Mouse (Mus musculus): ENCODE data around the gene Eda2r. TPM values are rescaled to one million over a fixed set of nuclear protein-coding genes. Genes with fewer than 3 reads are reported as not detected.
A peak's percentile ranks its signal among the peaks of the same experiment; 100 is the strongest.

Gene Eda2r
- 1.2 and 1.5 TPM in 2 replicates for polyA plus RNA-seq (2015; fragmentation: Nextera tagmentation; extraction: Ambion mirVana)

DNA sequence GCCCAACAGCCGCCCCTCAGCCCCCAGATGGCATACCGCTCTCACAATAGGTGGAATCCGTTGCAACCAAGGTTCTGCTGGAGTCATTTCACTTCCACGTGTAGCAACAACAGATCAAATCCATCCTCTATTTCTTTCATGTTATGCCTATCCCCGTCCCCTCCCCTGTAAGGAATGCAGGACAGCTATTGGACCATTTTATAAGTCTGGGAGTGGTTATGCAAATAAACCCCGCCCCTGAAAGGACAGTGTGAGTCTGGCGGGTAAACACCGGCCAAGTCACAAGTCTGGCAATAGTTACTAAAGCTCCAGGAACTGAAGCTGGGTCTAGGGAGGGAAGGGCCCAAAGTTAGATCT lies at the start of gene Eda2r:
Gene Eda2r (minus strand): TSS at position 152 of the 357 bp plus-strand sequence.
- H3K4me1 ChIP-seq (ENCODE audit: control insufficient read depth, insufficient read depth, low read depth, low read length): no peaks in the 10 kb centered on the region
- WGBS: 19% methylated on average over 8 of the region's 8 CpGs
- H3K9me3 ChIP-seq (ENCODE audit: control insufficient read depth, low read length): no peaks in the 10 kb centered on the region
- peak within 1 kb of the TSS; percentile 51 for H3K4me2 ChIP-seq (ENCODE audit: low read length)
- H3K27ac ChIP-seq (ENCODE audit: low read depth, low read length): no peak within 1 kb of the TSS
- H3K27me3 ChIP-seq (replicated peaks; ENCODE audit: control insufficient read depth, insufficient read depth, low read length): no peaks in the 10 kb centered on the region
- no peaks in the 10 kb centered on the region for H3K36me3 ChIP-seq (ENCODE audit: control insufficient read depth, insufficient read depth, low read length)
- peak within 1 kb of the TSS; percentile 27 for H3K9ac ChIP-seq (ENCODE audit: low read depth, low read length)
- peak within 1 kb of the TSS; percentile 30 for H3K4me3 ChIP-seq (ENCODE audit: low read length)
- peak; percentile 97 for ATAC-seq

DNA sequence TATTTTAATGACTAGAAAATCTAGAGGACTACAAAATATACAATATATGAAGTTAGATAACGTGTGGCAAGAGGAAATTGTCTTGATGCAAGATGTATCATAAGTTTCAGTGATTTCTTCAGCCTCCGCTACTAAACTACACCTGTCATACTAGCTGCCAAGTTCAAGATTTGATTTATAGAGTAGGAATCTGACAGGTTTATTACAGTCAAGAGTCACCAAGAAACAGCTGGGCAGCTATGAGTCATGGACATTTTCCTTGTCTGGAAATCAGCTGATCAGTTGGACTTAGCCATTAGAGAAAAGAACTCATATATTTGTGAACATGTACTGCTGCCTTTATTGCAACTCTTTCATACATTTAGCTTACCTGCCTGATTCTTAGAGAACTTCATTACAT lies 20.9 kb upstream of the Eda2r start:
- Histone ChIP-seq H3K4me1 (ENCODE audit: control insufficient read depth, insufficient read depth, low read depth, low read length) (no peaks in the 10 kb centered on the region), H3K9ac (ENCODE audit: low read depth, low read length) (no peak overlapping the region), H3K27ac (ENCODE audit: low read depth, low read length) (no peak overlapping the region), H3K4me2 (ENCODE audit: low read length) (no peak overlapping the region), H3K9me3 (ENCODE audit: control insufficient read depth, low read length) (no peaks in the 10 kb centered on the region), H3K4me3 (ENCODE audit: low read length) (no peak overlapping the region), H3K27me3 (replicated peaks; ENCODE audit: control insufficient read depth, insufficient read depth, low read length) (no peaks in the 10 kb centered on the region), H3K36me3 (ENCODE audit: control insufficient read depth, insufficient read depth, low read length) (no peaks in the 10 kb centered on the region)
- 76% methylated on average over 2 of the region's 2 CpGs for WGBS
- no peak for ATAC-seq

DNA sequence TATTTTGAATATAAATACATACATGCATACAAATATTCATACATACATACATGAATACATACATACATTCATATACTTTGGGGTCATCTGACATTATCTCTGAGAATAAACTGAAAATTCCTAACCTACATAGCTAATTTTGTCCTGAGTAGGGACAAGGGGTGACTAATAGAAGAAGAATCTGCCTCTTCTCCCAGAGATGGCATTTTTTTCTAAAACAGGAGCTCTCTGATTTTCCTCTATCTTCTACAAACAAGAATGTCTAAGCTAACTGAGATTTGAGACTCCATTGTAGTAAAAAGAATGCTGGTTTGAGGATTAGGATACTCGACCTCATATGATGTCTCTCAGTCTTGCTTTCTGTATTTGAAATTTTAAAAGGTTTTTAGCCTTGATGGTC lies 1.1 kb upstream of the Eda2r start:
- no peaks in the 10 kb centered on the region for H3K27me3 ChIP-seq (replicated peaks; ENCODE audit: control insufficient read depth, insufficient read depth, low read length)
- no peak overlapping the region for H3K27ac ChIP-seq (ENCODE audit: low read depth, low read length)
- H3K9me3 ChIP-seq (ENCODE audit: control insufficient read depth, low read length): no peaks in the 10 kb centered on the region
- H3K9ac ChIP-seq (ENCODE audit: low read depth, low read length): no peak overlapping the region
- no peak overlapping the region for H3K4me2 ChIP-seq (ENCODE audit: low read length)
- ATAC-seq: no peak
- H3K4me3 ChIP-seq (ENCODE audit: low read length): no peak overlapping the region
- H3K4me1 ChIP-seq (ENCODE audit: control insufficient read depth, insufficient read depth, low read depth, low read length): no peaks in the 10 kb centered on the region
- no peaks in the 10 kb centered on the region for H3K36me3 ChIP-seq (ENCODE audit: control insufficient read depth, insufficient read depth, low read length)
- WGBS: 67% methylated on average over 1 of the region's 1 CpGs

DNA sequence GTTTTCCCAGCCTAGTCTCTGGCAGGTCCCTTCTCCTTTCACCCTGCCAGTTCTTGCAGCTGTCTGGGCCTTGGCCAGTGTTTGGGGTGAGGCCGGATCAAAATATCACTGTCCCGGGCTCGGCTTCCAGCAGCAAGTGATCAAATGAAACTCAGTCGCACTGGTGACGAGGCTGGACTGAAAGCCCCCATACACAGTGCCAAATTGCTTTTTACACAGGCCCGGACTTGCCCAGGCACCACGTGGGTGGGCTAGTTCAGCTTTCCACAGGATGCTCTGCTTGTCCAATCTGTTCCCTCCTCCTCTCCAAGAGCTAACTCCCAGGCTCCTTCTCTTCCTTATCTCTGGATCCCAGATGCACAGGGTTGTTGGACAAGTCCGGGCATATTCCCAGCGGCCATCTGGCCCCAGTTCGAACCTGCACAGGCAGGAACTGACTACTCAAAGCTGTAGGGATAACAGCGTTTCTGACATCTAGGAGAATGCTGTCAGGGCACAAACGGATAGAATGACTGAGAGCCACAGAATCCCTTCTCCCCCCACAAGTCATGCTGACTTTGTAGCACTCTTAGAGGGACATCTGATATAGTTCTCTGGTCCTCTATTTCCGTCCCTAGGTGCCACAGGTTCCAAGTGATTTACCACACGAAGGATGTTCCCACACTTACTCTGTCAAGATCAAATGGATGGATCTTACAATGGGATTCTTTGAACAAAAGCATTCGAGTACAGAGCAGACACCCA lies 523 bp downstream of the Eda2r start:
- Histone ChIP-seq H3K36me3 (ENCODE audit: control insufficient read depth, insufficient read depth, low read length) (no peaks in the 10 kb centered on the region), H3K9ac (ENCODE audit: low read depth, low read length) (peak overlapping the region; percentile 27), H3K9me3 (ENCODE audit: control insufficient read depth, low read length) (no peaks in the 10 kb centered on the region), H3K4me2 (ENCODE audit: low read length) (peak overlapping the region; percentile 51), H3K4me1 (ENCODE audit: control insufficient read depth, insufficient read depth, low read depth, low read length) (no peaks in the 10 kb centered on the region), H3K27ac (ENCODE audit: low read depth, low read length) (no peak overlapping the region), H3K4me3 (ENCODE audit: low read length) (peak overlapping the region; percentile 30), H3K27me3 (replicated peaks; ENCODE audit: control insufficient read depth, insufficient read depth, low read length) (no peaks in the 10 kb centered on the region)
- 29% methylated on average over 15 of the region's 15 CpGs for WGBS
- peak; percentile 90 for ATAC-seq

DNA sequence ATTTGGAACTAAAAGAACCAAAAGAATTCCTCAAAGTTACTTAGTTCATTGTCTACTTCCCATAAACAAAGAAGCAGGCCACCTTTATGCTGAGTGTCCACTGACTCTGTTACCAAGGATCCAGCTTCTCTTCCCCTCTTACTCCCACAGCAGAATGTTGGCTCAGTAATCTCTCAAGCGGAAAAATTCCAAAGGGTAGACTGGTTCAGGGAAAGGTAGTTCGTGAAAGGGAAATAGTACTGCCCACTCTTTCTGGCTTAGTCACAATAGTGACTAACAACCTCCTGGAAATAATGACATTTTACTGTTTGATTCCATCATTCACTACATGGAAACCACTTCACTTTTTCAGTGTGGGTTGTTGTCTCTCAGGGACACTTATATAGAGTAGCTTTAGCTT lies 4.2 kb downstream of the Eda2r start:
- 63% methylated on average over 2 of the region's 2 CpGs for WGBS
- H3K4me1 ChIP-seq (ENCODE audit: control insufficient read depth, insufficient read depth, low read depth, low read length): no peaks in the 10 kb centered on the region
- H3K9ac ChIP-seq (ENCODE audit: low read depth, low read length): no peak overlapping the region
- H3K36me3 ChIP-seq (ENCODE audit: control insufficient read depth, insufficient read depth, low read length): no peaks in the 10 kb centered on the region
- no peak for ATAC-seq
- no peaks in the 10 kb centered on the region for H3K9me3 ChIP-seq (ENCODE audit: control insufficient read depth, low read length)
- H3K27ac ChIP-seq (ENCODE audit: low read depth, low read length): no peak overlapping the region
- no peak overlapping the region for H3K4me3 ChIP-seq (ENCODE audit: low read length)
- no peaks in the 10 kb centered on the region for H3K27me3 ChIP-seq (replicated peaks; ENCODE audit: control insufficient read depth, insufficient read depth, low read length)
- H3K4me2 ChIP-seq (ENCODE audit: low read length): no peak overlapping the region

DNA sequence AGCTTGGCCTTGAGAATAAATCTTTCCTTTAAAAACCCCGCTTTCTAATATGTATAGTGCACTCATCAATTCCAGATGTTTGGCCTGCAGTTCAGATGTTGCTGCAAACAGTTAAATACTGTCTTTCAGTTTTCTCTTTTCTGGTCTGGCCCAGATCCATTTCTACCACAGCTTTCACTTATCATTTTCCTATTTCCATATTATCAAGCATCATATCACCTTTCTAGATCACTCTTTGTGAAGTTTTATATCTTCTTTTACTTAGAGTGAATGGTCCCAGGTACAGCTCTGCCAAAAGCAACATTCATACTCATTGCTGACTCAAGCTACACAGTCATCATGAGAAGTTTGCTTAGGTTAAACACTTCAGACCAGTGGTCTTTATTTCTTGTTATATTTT lies 7.8 kb downstream of the Eda2r start:
- Histone ChIP-seq H3K9ac (ENCODE audit: low read depth, low read length) (no peak overlapping the region), H3K4me2 (ENCODE audit: low read length) (no peak overlapping the region), H3K27me3 (replicated peaks; ENCODE audit: control insufficient read depth, insufficient read depth, low read length) (no peaks in the 10 kb centered on the region), H3K4me1 (ENCODE audit: control insufficient read depth, insufficient read depth, low read depth, low read length) (no peaks in the 10 kb centered on the region), H3K36me3 (ENCODE audit: control insufficient read depth, insufficient read depth, low read length) (no peaks in the 10 kb centered on the region), H3K27ac (ENCODE audit: low read depth, low read length) (no peak overlapping the region), H3K9me3 (ENCODE audit: control insufficient read depth, low read length) (no peaks in the 10 kb centered on the region), H3K4me3 (ENCODE audit: low read length) (no peak overlapping the region)
- ATAC-seq: no peak
- WGBS: 81% methylated on average over 1 of the region's 1 CpGs

DNA sequence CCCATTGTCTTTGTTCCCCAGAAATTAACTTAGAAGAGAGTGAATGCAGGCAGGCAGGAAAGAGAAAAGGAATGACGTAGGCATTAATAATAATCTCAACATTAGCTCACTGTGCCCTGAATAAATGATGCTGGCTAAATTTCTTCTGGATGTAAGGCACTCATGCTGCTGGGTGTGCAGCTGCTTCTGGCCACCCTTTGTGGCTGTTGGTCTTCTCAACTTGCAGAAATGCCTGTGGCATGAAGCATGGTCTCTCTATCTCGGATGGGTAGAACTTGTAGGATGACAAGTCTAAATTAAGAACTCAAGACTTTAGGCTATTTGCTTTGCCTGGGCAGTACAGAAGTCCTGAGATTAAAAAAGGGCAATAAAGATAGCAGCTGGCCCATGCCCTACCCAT lies 8.3 kb downstream of the Eda2r start:
- ATAC-seq: no peak
- H3K9ac ChIP-seq (ENCODE audit: low read depth, low read length): no peak overlapping the region
- no peaks in the 10 kb centered on the region for H3K36me3 ChIP-seq (ENCODE audit: control insufficient read depth, insufficient read depth, low read length)
- 91% methylated on average over 2 of the region's 2 CpGs for WGBS
- H3K27ac ChIP-seq (ENCODE audit: low read depth, low read length): no peak overlapping the region
- H3K4me1 ChIP-seq (ENCODE audit: control insufficient read depth, insufficient read depth, low read depth, low read length): no peaks in the 10 kb centered on the region
- no peak overlapping the region for H3K4me2 ChIP-seq (ENCODE audit: low read length)
- no peaks in the 10 kb centered on the region for H3K9me3 ChIP-seq (ENCODE audit: control insufficient read depth, low read length)
- no peak overlapping the region for H3K4me3 ChIP-seq (ENCODE audit: low read length)
- H3K27me3 ChIP-seq (replicated peaks; ENCODE audit: control insufficient read depth, insufficient read depth, low read length): no peaks in the 10 kb centered on the region

DNA sequence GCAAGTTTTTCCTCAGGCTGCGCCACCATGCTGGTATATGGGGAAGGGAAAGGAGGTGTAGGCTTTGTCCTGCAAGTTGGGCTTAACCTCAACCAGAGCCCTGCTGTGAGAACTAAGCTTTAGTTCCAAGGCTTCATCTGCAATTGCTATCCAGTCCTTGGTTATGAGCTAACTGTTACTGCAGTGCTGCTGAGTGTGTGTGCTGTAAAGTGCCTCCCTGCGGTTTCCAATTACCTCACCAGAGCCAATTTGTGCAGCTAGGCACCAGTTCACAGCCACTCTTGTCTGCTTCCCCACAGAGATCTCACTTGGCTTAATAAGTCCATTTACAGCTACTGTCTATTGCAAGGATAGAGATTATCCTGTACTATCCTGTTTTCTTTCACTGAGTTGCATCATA lies 16.1 kb downstream of the Eda2r start:
- no peaks in the 10 kb centered on the region for H3K27me3 ChIP-seq (replicated peaks; ENCODE audit: control insufficient read depth, insufficient read depth, low read length)
- no peaks in the 10 kb centered on the region for H3K4me1 ChIP-seq (ENCODE audit: control insufficient read depth, insufficient read depth, low read depth, low read length)
- no peaks in the 10 kb centered on the region for H3K9me3 ChIP-seq (ENCODE audit: control insufficient read depth, low read length)
- H3K4me3 ChIP-seq (ENCODE audit: low read length): no peak overlapping the region
- no peaks in the 10 kb centered on the region for H3K36me3 ChIP-seq (ENCODE audit: control insufficient read depth, insufficient read depth, low read length)
- H3K4me2 ChIP-seq (ENCODE audit: low read length): no peak overlapping the region
- WGBS: 44% methylated on average over 2 of the region's 2 CpGs
- no peak overlapping the region for H3K27ac ChIP-seq (ENCODE audit: low read depth, low read length)
- H3K9ac ChIP-seq (ENCODE audit: low read depth, low read length): no peak overlapping the region
- ATAC-seq: peak; percentile 69

DNA sequence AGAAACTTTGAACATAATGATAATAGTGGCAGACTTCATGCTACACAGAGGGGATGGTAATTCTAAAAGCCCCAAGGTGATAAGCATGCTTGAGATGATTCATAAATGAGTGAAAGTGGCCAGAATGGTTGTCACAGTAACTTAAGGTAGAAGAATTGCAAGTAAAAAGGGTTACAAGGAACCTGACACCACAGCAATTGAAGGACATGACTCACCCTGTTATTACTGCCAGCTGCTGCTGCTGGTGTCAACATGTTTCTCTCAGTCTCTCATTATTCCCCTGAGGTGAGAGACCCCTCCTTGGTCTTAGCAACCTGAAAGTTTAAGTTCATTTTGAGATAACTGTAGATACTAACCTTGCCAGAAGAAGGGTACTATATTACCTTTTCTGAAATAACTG lies 49.1 kb downstream of the Eda2r start:
- no peaks in the 10 kb centered on the region for H3K9me3 ChIP-seq (ENCODE audit: control insufficient read depth, low read length)
- no peak overlapping the region for H3K4me3 ChIP-seq (ENCODE audit: low read length)
- no peak for ATAC-seq
- no peak overlapping the region for H3K9ac ChIP-seq (ENCODE audit: low read depth, low read length)
- H3K4me1 ChIP-seq (ENCODE audit: control insufficient read depth, insufficient read depth, low read depth, low read length): no peaks in the 10 kb centered on the region
- H3K27ac ChIP-seq (ENCODE audit: low read depth, low read length): no peak overlapping the region
- no peak overlapping the region for H3K4me2 ChIP-seq (ENCODE audit: low read length)
- no peaks in the 10 kb centered on the region for H3K27me3 ChIP-seq (replicated peaks; ENCODE audit: control insufficient read depth, insufficient read depth, low read length)
- H3K36me3 ChIP-seq (ENCODE audit: control insufficient read depth, insufficient read depth, low read length): no peaks in the 10 kb centered on the region

All from hindbrain, embryonic 16.5 days (tissue).